Mouse (Mus musculus): ENCODE measurements around the gene Smagp.

DNA sequence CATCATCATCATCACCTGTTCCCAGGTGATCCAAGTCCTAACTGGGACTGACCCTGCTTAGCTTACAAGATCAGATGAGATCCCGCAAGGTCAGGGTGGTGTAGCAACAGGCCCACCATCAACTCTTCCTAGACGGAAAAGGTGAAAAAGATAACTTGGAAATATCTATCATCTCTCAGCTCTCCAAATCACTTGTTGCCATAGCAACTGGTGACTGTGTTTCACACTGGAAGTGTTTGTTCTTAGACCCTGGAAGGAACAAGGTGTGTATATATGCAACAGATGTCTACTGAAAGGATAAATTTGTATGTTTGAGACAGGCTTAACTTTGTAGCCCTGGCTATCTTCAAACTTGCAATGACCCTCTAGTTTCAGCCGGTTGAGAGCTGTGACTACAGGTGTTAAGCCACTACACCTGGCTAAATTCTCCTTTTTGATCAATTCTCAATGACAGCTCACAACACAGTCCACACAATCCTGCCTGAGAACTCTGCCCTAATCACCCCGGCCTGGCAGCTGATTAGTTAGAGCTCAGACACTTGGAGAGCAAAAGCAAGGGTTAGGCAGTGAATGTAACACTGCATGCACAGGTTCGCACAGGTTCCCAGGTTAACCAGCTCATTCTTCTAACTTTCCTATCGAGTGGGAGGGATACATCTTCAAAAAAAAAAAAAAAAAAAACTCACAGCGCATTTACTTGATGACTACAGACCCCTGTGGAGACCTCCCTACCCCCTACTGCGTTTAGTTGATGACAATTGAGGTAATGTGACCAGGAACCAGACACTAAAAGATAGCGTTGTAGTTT is 28.9 kb upstream of the Smagp start:
- TF ChIP-seq CTCF (conservative IDR thresholded peaks at IDR 0.05; ENCODE audit: insufficient read depth, insufficient read length, low read depth, low read length) (no peak), POLR2A (IDR thresholded peaks at IDR 0.05; ENCODE audit: low read depth, low read length) (no peak)
